Mouse (Mus musculus): ENCODE measurements at regions not wholly inside any gene's neighbourhood (a gene's known extent, or its start where the extent isn't known, plus 50 kb on each side); places are given as distances from the start of the nearest gene placed in this dataset.
"Not testable (repeated sequence)": the region's sequence is repeated elsewhere in the genome, so short reads cannot be mapped to it uniquely, and the experiment has no call there.

DNA sequence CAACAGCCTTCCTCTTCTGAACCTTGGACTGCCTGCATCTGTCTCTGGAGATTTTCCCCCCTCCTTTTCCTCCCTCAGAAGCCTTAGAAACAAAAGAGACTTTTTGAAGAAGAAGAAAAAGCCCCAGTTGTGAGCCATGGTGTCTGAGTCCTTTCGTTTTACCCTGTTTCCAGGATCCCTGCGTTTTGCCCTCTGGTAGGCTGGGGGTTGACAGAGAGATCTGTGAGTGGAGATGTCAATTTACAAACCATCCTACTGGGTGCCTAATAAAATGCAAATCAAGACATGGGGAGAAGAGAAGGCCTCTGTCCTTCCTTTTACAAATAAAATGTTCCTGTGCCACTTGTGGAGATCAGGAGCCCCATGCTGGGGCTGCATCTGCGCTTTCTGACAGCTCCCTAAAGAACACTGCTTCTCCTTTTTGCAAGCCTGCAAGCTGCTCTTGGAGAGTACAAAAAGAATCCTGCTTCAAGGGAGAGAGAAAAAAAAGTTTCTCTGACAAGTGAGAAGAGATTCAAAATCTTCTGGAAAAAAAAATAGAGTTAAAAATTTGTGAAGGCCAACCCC, 421.4 kb downstream of the Tox3 start:
- TF ChIP-seq POLR2A (IDR thresholded peaks at IDR 0.05; ENCODE audit: borderline replicate concordance, control insufficient read depth, low read depth, low read length) (no peak), CTCF (IDR thresholded peaks at IDR 0.05; ENCODE audit: control insufficient read depth, insufficient read depth, low read length) (no peak)
- Histone ChIP-seq H3K27ac (ENCODE audit: control insufficient read depth, insufficient read depth, low read depth, low read length, poor library complexity) (no peak overlapping the region), H3K4me3 (replicated peaks; ENCODE audit: control insufficient read depth, low read depth, low read length) (no peak overlapping the region), H3K4me1 (ENCODE audit: control insufficient read depth, insufficient read depth, low read length) (no peaks in the 10 kb centered on the region)
- 31% methylated on average over 3 of the region's 3 CpGs for WGBS

- H3K27ac ChIP-seq (ENCODE audit: control insufficient read depth, insufficient read depth, low read depth, low read length, poor library complexity); H3K4me1 ChIP-seq (ENCODE audit: control insufficient read depth, insufficient read depth, low read length): not testable (repeated sequence)
Observed at GRCm38 (mm10) chr8:89924697-89925096, 423.4 kb downstream of the Tox3 start.

GRCm38 (mm10) chr8:89914076-89914475, 434.1 kb downstream of the Tox3 start:
- no peak overlapping the region for H3K27ac ChIP-seq (ENCODE audit: control insufficient read depth, insufficient read depth, low read depth, low read length, poor library complexity)
- no peak overlapping the region for H3K4me3 ChIP-seq (replicated peaks; ENCODE audit: control insufficient read depth, low read depth, low read length)
- no peaks in the 10 kb centered on the region for H3K4me1 ChIP-seq (ENCODE audit: control insufficient read depth, insufficient read depth, low read length)
- no peak for TF ChIP-seq POLR2A (IDR thresholded peaks at IDR 0.05; ENCODE audit: borderline replicate concordance, control insufficient read depth, low read depth, low read length)
- TF ChIP-seq CTCF (IDR thresholded peaks at IDR 0.05; ENCODE audit: control insufficient read depth, insufficient read depth, low read length) = no peak
- WGBS = 86% methylated on average over 6 of the region's 6 CpGs

More at GRCm38 (mm10) chr8:89924697-89925096, 423.4 kb downstream of the Tox3 start:
- WGBS = 98% methylated on average over 11 of the region's 22 CpGs
- H3K4me3 ChIP-seq (replicated peaks; ENCODE audit: control insufficient read depth, low read depth, low read length) = not testable (repeated sequence)

GRCm38 (mm10) chr8:89906200-89906599, 441.9 kb downstream of the Tox3 start:
- WGBS = 81% methylated on average over 6 of the region's 6 CpGs

GRCm38 (mm10) chr8:89905588-89905987, 442.6 kb downstream of the Tox3 start:
- 76% methylated on average over 3 of the region's 3 CpGs for WGBS
- TF ChIP-seq CTCF (IDR thresholded peaks at IDR 0.05; ENCODE audit: control insufficient read depth, insufficient read depth, low read length) = no peak
- TF ChIP-seq POLR2A (IDR thresholded peaks at IDR 0.05; ENCODE audit: borderline replicate concordance, control insufficient read depth, low read depth, low read length) = no peak
- Histone ChIP-seq H3K4me1 (ENCODE audit: control insufficient read depth, insufficient read depth, low read length) (no peaks in the 10 kb centered on the region), H3K27ac (ENCODE audit: control insufficient read depth, insufficient read depth, low read depth, low read length, poor library complexity) (no peak overlapping the region), H3K4me3 (replicated peaks; ENCODE audit: control insufficient read depth, low read depth, low read length) (no peak overlapping the region)

More at GRCm38 (mm10) chr8:89906200-89906599, 441.9 kb downstream of the Tox3 start:
- Histone ChIP-seq H3K27ac (ENCODE audit: control insufficient read depth, insufficient read depth, low read depth, low read length, poor library complexity) (no peak overlapping the region), H3K4me3 (replicated peaks; ENCODE audit: control insufficient read depth, low read depth, low read length) (no peak overlapping the region), H3K4me1 (ENCODE audit: control insufficient read depth, insufficient read depth, low read length) (no peaks in the 10 kb centered on the region)
- no peak for TF ChIP-seq CTCF (IDR thresholded peaks at IDR 0.05; ENCODE audit: control insufficient read depth, insufficient read depth, low read length)
- no peak for TF ChIP-seq POLR2A (IDR thresholded peaks at IDR 0.05; ENCODE audit: borderline replicate concordance, control insufficient read depth, low read depth, low read length)

DNA sequence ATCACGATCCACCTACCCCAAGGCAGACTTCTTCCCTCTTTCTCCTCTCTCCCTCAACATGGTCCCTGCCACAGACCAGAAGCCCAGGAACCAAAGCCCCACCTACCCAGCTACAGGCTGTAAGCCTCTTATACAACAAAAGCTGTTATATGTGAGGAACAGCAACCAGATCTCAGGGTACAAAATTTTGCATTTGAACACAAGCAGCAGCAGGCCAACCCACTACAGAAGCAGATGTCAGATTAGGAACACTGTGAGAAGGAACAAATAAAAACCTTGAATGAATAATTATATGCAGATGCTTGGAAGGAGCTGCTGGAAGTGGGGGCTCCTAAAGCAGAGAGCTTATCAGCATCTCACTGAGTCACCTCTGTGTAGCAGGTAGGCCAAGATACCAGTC, 444.8 kb downstream of the Tox3 start:
- no peaks in the 10 kb centered on the region for H3K4me1 ChIP-seq (ENCODE audit: control insufficient read depth, insufficient read depth, low read length)
- 50% methylated on average over 1 of the region's 1 CpGs for WGBS
- TF ChIP-seq CTCF (IDR thresholded peaks at IDR 0.05; ENCODE audit: control insufficient read depth, insufficient read depth, low read length) (no peak), POLR2A (IDR thresholded peaks at IDR 0.05; ENCODE audit: borderline replicate concordance, control insufficient read depth, low read depth, low read length) (no peak)
- no peak overlapping the region for H3K27ac ChIP-seq (ENCODE audit: control insufficient read depth, insufficient read depth, low read depth, low read length, poor library complexity)
- no peak overlapping the region for H3K4me3 ChIP-seq (replicated peaks; ENCODE audit: control insufficient read depth, low read depth, low read length)

- H3K4me1 ChIP-seq (ENCODE audit: control insufficient read depth, insufficient read depth, low read length) = no peaks in the 10 kb centered on the region
- H3K4me3 ChIP-seq (replicated peaks; ENCODE audit: control insufficient read depth, low read depth, low read length) = no peak overlapping the region
- TF ChIP-seq POLR2A (IDR thresholded peaks at IDR 0.05; ENCODE audit: borderline replicate concordance, control insufficient read depth, low read depth, low read length) = no peak
- TF ChIP-seq CTCF (IDR thresholded peaks at IDR 0.05; ENCODE audit: control insufficient read depth, insufficient read depth, low read length) = no peak
- WGBS = 70% methylated on average over 5 of the region's 5 CpGs
- H3K27ac ChIP-seq (ENCODE audit: control insufficient read depth, insufficient read depth, low read depth, low read length, poor library complexity) = no peak overlapping the region
Observed at GRCm38 (mm10) chr8:89872768-89873167, 475.4 kb downstream of the Tox3 start.

GRCm38 (mm10) chr8:89871966-89872365, 476.2 kb downstream of the Tox3 start:
- 73% methylated on average over 5 of the region's 5 CpGs for WGBS
- Histone ChIP-seq H3K4me1 (ENCODE audit: control insufficient read depth, insufficient read depth, low read length) (no peaks in the 10 kb centered on the region), H3K4me3 (replicated peaks; ENCODE audit: control insufficient read depth, low read depth, low read length) (no peak overlapping the region), H3K27ac (ENCODE audit: control insufficient read depth, insufficient read depth, low read depth, low read length, poor library complexity) (no peak overlapping the region)
- TF ChIP-seq CTCF (IDR thresholded peaks at IDR 0.05; ENCODE audit: control insufficient read depth, insufficient read depth, low read length) = no peak
- no peak for TF ChIP-seq POLR2A (IDR thresholded peaks at IDR 0.05; ENCODE audit: borderline replicate concordance, control insufficient read depth, low read depth, low read length)

GRCm38 (mm10) chr8:89859813-89860212, 488.3 kb downstream of the Tox3 start:
- WGBS = 89% methylated on average over 3 of the region's 3 CpGs
- no peak overlapping the region for H3K4me3 ChIP-seq (replicated peaks; ENCODE audit: control insufficient read depth, low read depth, low read length)
- H3K27ac ChIP-seq (ENCODE audit: control insufficient read depth, insufficient read depth, low read depth, low read length, poor library complexity) = no peak overlapping the region
- H3K4me1 ChIP-seq (ENCODE audit: control insufficient read depth, insufficient read depth, low read length) = peaks cover 1% of the 10 kb centered on the region; the same call in 1 of the 2 replicates
- TF ChIP-seq POLR2A (IDR thresholded peaks at IDR 0.05; ENCODE audit: borderline replicate concordance, control insufficient read depth, low read depth, low read length) = no peak
- no peak for TF ChIP-seq CTCF (IDR thresholded peaks at IDR 0.05; ENCODE audit: control insufficient read depth, insufficient read depth, low read length)

Data from bone marrow, adult 2 months (tissue).